Mouse (Mus musculus) megakaryocyte, embryonic 14.5 days (primary cell): ENCODE measurements around the gene Arhgef40.

Experiments used
- FLI1 ChIP-seq: IDR thresholded peaks from 2 replicates; pipeline ENCODE4 v1.6.1; 2012; ENCODE audit warnings: low read length, inconsistent platforms, mixed read lengths
- GATA1 ChIP-seq: IDR thresholded peaks from 3 replicates; pipeline ENCODE4 v1.6.1; 2012; ENCODE audit warnings: mixed read lengths, low read length, inconsistent platforms, borderline replicate concordance

GRCm38 (mm10) chr14:51996866-51997265 lies 12.3 kb downstream of the Arhgef40 start:
- no peak for TF ChIP-seq GATA1
- TF ChIP-seq FLI1 = no peak
